Mouse (Mus musculus) forelimb bud, embryonic 11.5 days (tissue): Measurements from ENCODE around the gene Grin2a.
A peak's percentile ranks its signal among the peaks of the same experiment; 100 is the strongest.

Source experiments
- DNase-seq: peaks from one replicate; pipeline ENCODE4 v3.0.0-alpha.2; 2012; ENCODE audit warnings: low read depth, low spot score

Grin2a gene

GRCm38 (mm10) chr16:9865710-9866109 is 129.7 kb downstream of the Grin2a start:
- DNase-seq: no peak

- DNase-seq: no peak
Measured at GRCm38 (mm10) chr16:9865039-9865438, 130.3 kb downstream of the Grin2a start.

DNA sequence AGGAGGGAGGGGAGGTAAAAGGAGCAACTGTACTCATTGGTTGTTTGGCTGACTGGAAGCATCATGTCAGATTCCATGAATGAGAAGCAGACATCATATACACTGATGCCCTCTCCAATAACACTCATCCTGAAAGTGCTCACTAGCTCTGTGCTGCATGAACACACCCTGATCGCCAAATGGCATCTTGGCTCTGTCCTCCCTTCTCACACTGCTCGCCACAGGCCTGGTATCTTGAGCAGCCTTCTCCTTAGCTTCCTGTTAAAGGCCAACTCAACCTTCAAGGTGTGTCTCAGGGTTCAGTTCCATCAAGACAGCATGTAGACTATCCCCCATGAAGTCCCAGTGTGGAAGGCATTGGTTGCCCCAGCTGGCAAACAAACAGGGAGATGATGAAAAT is 137.6 kb downstream of the Grin2a start:
- no peak for DNase-seq

DNA sequence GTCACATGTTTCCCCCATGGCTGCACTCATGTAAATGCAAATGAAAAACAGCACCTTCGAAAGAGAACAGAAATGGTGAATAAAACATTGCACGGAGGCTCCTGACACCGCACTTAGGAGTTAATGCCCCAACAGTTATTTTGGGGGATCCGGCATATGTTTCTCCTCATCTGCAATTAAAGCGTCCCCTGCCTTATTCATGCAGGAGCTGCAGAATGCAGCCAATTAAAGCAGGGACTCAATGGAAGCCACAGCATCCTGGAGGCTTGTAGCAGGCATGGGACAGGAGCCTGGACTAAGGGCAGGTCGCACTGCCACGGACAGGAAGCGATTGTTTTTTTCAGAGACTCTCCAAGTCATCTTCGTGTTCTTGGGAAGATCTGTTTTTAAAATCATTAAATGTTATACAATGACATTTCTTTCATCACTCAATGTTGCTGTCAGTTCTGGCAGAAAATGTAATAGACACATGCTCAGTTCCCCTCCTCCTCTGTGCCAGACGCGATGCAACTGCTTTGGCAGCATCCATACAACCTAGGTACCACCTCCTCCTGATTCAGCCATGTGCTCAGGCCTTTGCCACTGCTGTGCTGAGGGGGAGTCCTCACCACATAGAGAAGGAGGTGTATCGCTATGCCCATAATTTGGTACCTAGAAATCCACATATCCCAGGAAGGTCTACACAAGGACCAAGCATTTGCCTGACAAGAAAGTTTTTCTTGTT is 143.9 kb downstream of the Grin2a start:
- no peak for DNase-seq

- no peak for DNase-seq
Measured at GRCm38 (mm10) chr16:9841496-9841895, 153.9 kb downstream of the Grin2a start.

DNA sequence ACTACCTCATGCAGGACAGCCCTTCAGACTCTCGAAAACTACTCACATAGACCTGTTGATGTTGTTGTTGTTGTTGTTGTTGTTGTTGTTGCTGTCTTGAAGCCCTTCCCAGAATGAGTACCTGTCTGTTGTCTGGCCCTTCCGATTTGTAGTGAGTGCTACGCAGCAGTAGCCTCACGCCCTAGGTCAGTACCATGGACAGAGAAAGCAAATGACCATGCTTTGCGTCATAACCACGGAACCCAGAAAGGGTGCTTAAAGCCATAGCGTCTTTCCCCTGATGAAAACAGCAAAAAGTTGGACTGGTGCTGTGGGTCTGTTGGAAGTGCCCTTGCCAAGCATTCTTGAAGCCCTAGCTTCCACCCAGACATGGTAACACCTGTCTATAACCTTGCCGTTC is 158.8 kb downstream of the Grin2a start:
- DNase-seq: peak; percentile 53

GRCm38 (mm10) chr16:9834236-9834635 is 161.1 kb downstream of the Grin2a start:
- DNase-seq: no peak

DNA sequence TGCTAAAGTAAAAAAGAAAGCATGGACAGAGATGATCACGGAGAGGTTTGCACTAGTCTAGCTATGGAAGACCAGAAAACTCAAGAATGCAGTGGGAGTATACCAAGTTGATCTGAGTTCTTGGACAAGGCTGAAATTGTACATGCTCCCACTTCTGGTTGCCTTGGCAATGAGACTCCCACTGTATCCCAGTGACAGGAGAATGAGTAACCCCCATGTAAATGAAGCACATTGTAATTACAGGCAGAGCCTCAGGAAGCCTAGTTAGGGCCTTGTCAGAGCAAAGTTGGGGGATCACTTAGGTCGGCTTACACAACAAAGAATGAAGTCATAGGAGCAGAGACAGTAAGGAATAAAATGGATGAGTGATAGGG is 170.3 kb downstream of the Grin2a start:
- DNase-seq: no peak

GRCm38 (mm10) chr16:9824436-9825109 is 170.8 kb downstream of the Grin2a start:
- DNase-seq: no peak

GRCm38 (mm10) chr16:9823686-9824085 is 171.7 kb downstream of the Grin2a start:
- DNase-seq: no peak

GRCm38 (mm10) chr16:9819508-9819907 is 175.9 kb downstream of the Grin2a start:
- no peak for DNase-seq

DNA sequence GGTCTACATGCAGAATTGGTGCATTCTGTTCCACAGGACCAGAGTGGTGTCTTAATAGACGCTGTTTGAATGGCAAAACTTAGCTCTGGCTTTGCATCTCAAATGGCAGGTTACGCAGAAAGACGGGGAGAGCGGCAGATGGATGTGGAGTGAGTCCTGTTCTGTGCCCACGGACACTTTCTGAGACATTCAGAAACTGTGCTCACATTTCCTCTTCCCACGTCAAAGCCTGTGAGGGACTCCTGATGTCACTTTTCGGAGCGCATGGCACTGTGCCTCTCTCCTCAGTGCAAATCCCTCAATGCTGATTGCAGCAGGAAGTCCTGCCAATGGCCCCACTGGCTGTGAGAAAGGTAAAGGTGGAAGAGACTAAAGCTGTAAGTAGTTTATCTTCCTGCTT is 194.0 kb downstream of the Grin2a start:
- DNase-seq: no peak

DNA sequence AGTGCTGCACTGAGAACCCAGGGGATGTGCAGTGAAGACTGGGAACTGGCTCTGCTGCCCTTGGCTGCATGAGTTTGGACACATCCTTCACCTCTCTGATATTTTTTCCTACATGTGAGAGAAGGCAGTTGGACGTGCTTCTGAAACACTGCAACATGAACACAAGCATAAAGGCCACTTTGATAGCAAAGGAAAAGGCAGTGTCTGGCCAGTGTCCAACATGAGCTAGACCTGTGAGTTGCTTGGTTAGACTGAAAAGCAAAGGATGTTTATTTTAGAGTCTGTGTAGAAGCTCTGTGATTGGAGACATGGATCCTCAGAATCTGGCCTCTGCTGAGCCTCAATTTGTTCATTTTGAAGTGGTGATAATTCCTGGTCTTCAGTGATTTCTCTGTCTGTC is 195.1 kb downstream of the Grin2a start:
- no peak for DNase-seq

DNA sequence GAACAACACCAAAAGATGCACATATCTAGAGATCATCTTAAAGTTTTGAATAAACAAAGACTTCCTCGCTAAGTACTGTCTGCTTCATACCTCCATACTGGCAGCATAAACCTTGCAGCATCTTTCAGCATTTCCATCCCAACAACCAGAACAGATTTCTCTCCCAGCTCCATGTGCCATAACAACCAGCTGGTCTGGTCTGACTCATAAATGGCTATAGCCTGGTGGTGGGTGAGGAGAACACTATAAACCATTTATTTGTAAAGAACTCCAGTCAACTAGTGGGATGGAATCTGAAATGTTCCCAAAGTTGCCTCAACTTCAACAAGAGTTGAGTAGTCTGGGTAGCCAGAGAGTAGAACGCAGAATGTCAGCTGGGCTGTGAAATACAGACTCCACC is 202.4 kb downstream of the Grin2a start:
- no peak for DNase-seq

DNA sequence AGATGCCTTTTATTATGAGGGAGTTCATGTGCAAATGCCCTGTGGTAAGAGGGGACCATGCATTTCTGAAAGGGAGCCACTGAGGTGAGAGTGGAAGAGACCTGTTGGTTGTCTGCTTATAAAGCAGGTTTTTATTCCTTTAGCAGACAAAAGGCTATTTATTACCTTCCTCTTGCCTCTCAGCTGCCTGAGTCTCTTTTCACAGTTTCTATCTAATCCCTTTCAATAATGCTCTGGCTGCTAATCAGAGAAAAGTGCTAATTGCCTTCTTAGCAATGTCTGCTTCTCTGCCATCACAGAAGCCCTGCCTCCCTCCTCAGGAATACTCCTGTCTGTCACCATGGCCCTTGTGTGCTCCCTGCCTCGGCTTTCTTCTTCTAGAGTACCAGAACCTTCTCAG is 209.1 kb downstream of the Grin2a start:
- no peak for DNase-seq

- DNase-seq: no peak
Measured at GRCm38 (mm10) chr16:9785821-9786220, 209.5 kb downstream of the Grin2a start.

GRCm38 (mm10) chr16:9768981-9769380 is 226.4 kb downstream of the Grin2a start:
- DNase-seq: no peak

DNA sequence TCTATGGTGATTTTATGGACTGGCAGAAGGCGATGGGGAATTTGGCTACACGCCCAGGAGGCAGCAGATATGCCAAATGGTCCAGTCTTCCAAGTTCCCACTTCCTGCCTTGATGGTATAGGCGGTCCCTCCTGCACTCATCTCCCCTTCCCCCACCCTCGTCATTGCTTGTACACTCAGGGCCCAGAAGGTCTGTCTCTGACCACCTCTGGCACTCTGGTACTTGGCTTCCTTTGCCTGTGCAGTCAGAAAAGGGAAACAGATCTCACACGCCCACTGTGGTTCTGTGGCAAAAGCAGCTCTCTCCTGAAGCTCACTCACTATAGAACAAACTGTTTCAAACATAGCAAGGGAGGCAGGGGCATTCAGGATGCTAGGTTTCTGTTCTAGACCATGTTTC is 227.0 kb downstream of the Grin2a start:
- DNase-seq: no peak

GRCm38 (mm10) chr16:9767946-9768345 is 227.4 kb downstream of the Grin2a start:
- no peak for DNase-seq

GRCm38 (mm10) chr16:9764086-9764485 is 231.3 kb downstream of the Grin2a start:
- DNase-seq: no peak

DNA sequence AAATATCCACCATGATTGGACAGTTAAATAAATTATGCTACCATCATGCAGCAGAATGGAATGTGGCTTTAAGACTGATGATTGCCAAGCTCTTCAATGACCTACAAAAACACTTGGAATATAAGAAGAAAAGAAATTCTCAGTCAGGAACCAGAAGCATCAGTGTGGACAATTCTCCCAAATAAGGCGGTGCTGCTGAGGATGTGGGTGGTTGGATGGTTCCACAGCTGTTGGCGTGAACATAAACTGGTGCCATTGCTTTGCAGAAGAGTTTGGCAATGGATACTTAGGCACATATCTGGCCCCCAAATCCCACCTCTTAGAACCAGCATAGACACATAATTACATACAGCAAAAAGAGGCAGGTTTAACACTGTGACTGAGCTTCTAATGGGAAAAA is 235.0 kb downstream of the Grin2a start:
- no peak for DNase-seq

DNA sequence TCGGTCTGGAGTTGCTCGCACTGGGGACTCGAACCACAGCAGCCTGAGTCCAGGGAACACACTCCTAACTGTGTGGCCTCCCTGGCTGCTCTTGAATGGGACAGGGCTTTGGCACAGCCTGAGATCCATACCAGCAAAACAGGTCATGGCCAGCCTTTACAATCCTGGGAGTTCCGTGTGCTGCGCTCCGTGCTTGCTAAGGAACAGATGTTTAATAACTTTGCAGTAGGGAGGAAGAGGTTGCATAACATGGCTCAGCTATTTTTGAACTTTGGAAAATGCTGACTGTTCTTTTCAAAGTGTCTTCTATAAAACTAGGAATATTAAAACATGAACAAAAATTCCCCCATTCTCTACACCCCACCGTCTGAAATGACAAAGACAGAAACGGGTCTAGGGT is 238.5 kb downstream of the Grin2a start:
- no peak for DNase-seq

GRCm38 (mm10) chr16:9754061-9754460 is 241.3 kb downstream of the Grin2a start:
- DNase-seq: no peak

GRCm38 (mm10) chr16:9753045-9753444 is 242.3 kb downstream of the Grin2a start:
- no peak for DNase-seq
